8 mouse cellular contexts compared by ENCODE assay signal in the genomic region with DNA sequence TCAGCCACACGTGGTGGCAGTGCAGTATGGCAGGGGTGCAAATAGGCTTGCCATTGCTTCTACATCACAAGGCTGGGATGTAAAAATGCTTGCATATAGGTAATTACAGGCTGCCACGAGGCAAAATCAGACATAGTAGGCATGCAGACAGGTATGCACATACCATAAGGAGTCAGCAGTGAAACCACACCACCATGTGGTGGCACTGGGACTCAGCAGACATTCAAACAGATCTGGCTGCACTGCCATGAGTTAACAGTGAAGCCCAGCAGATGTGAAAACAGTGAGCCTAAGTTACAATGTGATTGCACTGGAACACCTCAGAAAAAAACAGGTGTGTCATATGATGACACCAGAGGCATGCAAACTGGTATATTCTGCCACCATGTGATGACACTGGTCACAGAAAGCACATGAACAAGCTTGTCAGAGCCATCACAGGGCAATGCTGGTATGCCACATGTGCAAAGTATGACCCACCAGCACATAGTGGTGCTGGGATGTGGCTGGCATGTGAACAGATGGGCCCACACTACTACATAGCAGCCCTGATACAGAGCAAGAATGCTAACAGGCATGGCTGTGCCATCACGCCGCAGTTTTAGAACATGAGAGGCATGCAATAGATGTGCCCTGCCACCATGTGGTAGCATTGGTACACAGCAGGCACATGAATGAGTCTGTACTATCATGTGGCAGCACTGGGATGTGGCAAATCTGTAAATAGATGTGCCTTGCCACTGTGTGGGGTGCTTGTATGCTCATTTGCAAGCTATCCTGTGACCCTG. TPM values are rescaled to one million over a fixed set of nuclear protein-coding genes. Genes with fewer than 3 reads are reported as not detected.
A peak's percentile ranks its signal among the peaks of the same experiment; 100 is the strongest.
DNase-seq lines count a peak whose midpoint lies in the region; ATAC-seq and TF ChIP-seq lines count a peak whose summit lies in the region.

No protein-coding gene starts in this region.

- no peak overlapping the region for H3K9ac ChIP-seq in lung, postnatal 0 days (replicated peaks; ENCODE audit: low read depth)
- no peak overlapping the region for H3K9ac ChIP-seq in embryonic facial prominence, embryonic 14.5 days (ENCODE audit: low read depth, low read length)

- H3K27me3 ChIP-seq in lung, postnatal 0 days (replicated peaks; ENCODE audit: insufficient read depth, low read length): no peaks in the 10 kb centered on the region
- no peaks in the 10 kb centered on the region for H3K27me3 ChIP-seq in embryonic facial prominence, embryonic 14.5 days (replicated peaks; ENCODE audit: control insufficient read depth, insufficient read depth, low read length)

- TF ChIP-seq CTCF in lung, postnatal 0 days (IDR thresholded peaks at IDR 0.05): peak; percentile 47

- no peaks in the 10 kb centered on the region for H3K36me3 ChIP-seq in lung, postnatal 0 days (ENCODE audit: insufficient read depth, low read length)
- H3K36me3 ChIP-seq in embryonic facial prominence, embryonic 14.5 days (ENCODE audit: control insufficient read depth, insufficient read depth, low read length): no peaks in the 10 kb centered on the region

- H3K4me3 ChIP-seq in lung, postnatal 0 days (ENCODE audit: low read depth, low read length): no peak overlapping the region
- H3K4me3 ChIP-seq in embryonic facial prominence, embryonic 14.5 days (ENCODE audit: low read depth, low read length): no peak overlapping the region

- no peak for DNase-seq in lung, postnatal 0 days (ENCODE audit: low spot score)
- no peak for DNase-seq in lung, postnatal 25 days (ENCODE audit: low spot score)
- peak; percentile 43 for DNase-seq in adrenal gland, postnatal 25 days
- peak; percentile 14 for DNase-seq in embryonic facial prominence, embryonic 14.5 days (ENCODE audit: low spot score)
- DNase-seq in kidney, adult 9 months: peak; percentile 17
- DNase-seq in left cerebral cortex, postnatal 4 days: peak; percentile 70
- DNase-seq in right cerebral cortex, postnatal 25 days: peak; percentile 74
- DNase-seq in thymus, postnatal 36 days: no peak

- no peaks in the 10 kb centered on the region for H3K9me3 ChIP-seq in lung, postnatal 0 days (ENCODE audit: low read length)
- H3K9me3 ChIP-seq in embryonic facial prominence, embryonic 14.5 days (ENCODE audit: control insufficient read depth, low read length): no peaks in the 10 kb centered on the region

- H3K27ac ChIP-seq in lung, postnatal 0 days (ENCODE audit: low read length): no peak overlapping the region
- no peak overlapping the region for H3K27ac ChIP-seq in embryonic facial prominence, embryonic 14.5 days (replicated peaks; ENCODE audit: low read depth, low read length)

- WGBS in lung, postnatal 0 days: 54% methylated on average over 4 of the region's 4 CpGs
- WGBS in embryonic facial prominence, embryonic 14.5 days: 53% methylated on average over 4 of the region's 4 CpGs

- no peaks in the 10 kb centered on the region for H3K4me1 ChIP-seq in lung, postnatal 0 days (ENCODE audit: insufficient read depth, low read depth, low read length)
- no peaks in the 10 kb centered on the region for H3K4me1 ChIP-seq in embryonic facial prominence, embryonic 14.5 days (ENCODE audit: control insufficient read depth, insufficient read depth, low read length)

- no peak overlapping the region for H3K4me2 ChIP-seq in lung, postnatal 0 days (replicated peaks; ENCODE audit: low read depth, low read length)
- no peak overlapping the region for H3K4me2 ChIP-seq in embryonic facial prominence, embryonic 14.5 days (ENCODE audit: low read depth, low read length)

- no peak for TF ChIP-seq EP300 in lung, postnatal 0 days (IDR thresholded peaks at IDR 0.05)

- ATAC-seq in lung, postnatal 0 days: no peak
- peak; percentile 57; the same call in 1 of the 2 replicates for ATAC-seq in embryonic facial prominence, embryonic 14.5 days (ENCODE audit: low read depth)

- intact Hi-C loops in left cerebral cortex, postnatal 4 days (cut with DNase I): loop anchor here (10.0 kb wide), 1 partner anchor 903 kb away; a partner anchor contains a TSS

RNA-seq across cellular contexts. Expression of a gene that starts 30.7 kb away (rescaled TPM):
- polyA plus RNA-seq in lung, postnatal 0 days (2015; fragmentation: Nextera tagmentation; extraction: Ambion mirVana): 0.27 and 0.42 TPM in 2 replicates
- total RNA-seq in adrenal gland, postnatal 25 days (2021): 0.30 and 0.62 TPM in 2 replicates
- polyA plus RNA-seq in embryonic facial prominence, embryonic 14.5 days (2014; fragmentation: Nextera tagmentation; extraction: Ambion mirVana): 1.1 and 1.2 TPM in 2 replicates
- total RNA-seq in left cerebral cortex, postnatal 4 days (2021): 1 to 10 TPM; 2.3 to 2.9 TPM

RNA-seq across cellular contexts. Expression of a gene that starts 56.6 kb away (rescaled TPM):
- polyA plus RNA-seq in lung, postnatal 0 days (2015; fragmentation: Nextera tagmentation; extraction: Ambion mirVana): 13.0 and 13.7 TPM in 2 replicates
- 19.1 and 30.5 TPM in 2 replicates for total RNA-seq in adrenal gland, postnatal 25 days (2021)
- 25.7 and 25.8 TPM in 2 replicates for polyA plus RNA-seq in embryonic facial prominence, embryonic 14.5 days (2014; fragmentation: Nextera tagmentation; extraction: Ambion mirVana)
- total RNA-seq in left cerebral cortex, postnatal 4 days (2021): 10 to 100 TPM; 28.4 to 29.0 TPM

Comparison
In these comparisons a context has a peak if more than half of its experiments do, and no peak if none do; other contexts are left out.
1. DNase-seq: peak in adrenal gland, postnatal 25 days (single experiment), embryonic facial prominence, embryonic 14.5 days (single experiment), kidney, adult 9 months (single experiment), left cerebral cortex, postnatal 4 days (single experiment) and right cerebral cortex, postnatal 25 days (single experiment); none in lung, postnatal 0 days (single experiment), lung, postnatal 25 days (single experiment) and thymus, postnatal 36 days (0 of 2).